Mouse (Mus musculus) lung, postnatal 14 days (tissue): ENCODE results near the gene Pip5k1c.

Experiments
- DNase-seq: peaks from one replicate; pipeline ENCODE4 v3.0.0; 2021

Pip5k1c gene

GRCm38 (mm10) chr10:81284719-81285118 is 8.0 kb upstream of the Pip5k1c start:
- DNase-seq = peak; percentile 54

GRCm38 (mm10) chr10:81285694-81286450 is 6.9 kb upstream of the Pip5k1c start:
- DNase-seq = peak; percentile 95

GRCm38 (mm10) chr10:81286586-81286985 is 6.2 kb upstream of the Pip5k1c start:
- DNase-seq = peak; percentile 28

- peak; percentile 70 for DNase-seq
Measured at GRCm38 (mm10) chr10:81287513-81288157, 5.1 kb upstream of the Pip5k1c start.

GRCm38 (mm10) chr10:81288601-81289000 is 4.2 kb upstream of the Pip5k1c start:
- DNase-seq = peak; percentile 70

- DNase-seq = peak; percentile 75
Measured at GRCm38 (mm10) chr10:81289278-81289677, 3.5 kb upstream of the Pip5k1c start.

GRCm38 (mm10) chr10:81289811-81290210 is 3.0 kb upstream of the Pip5k1c start:
- DNase-seq = peak; percentile 37

GRCm38 (mm10) chr10:81290698-81291460 is 1.9 kb upstream of the Pip5k1c start:
- DNase-seq = peak; percentile 39

- DNase-seq = no peak
Measured at GRCm38 (mm10) chr10:81291511-81292104, 1.2 kb upstream of the Pip5k1c start, which contains the start of gene Tjp3. TSS of gene Tjp3 (minus strand) at chr10:81291581.

GRCm38 (mm10) chr10:81293334-81294030 is 719 bp downstream of the Pip5k1c start:
- no peak for DNase-seq

- no peak for DNase-seq
Measured at GRCm38 (mm10) chr10:81294442-81294841, 1.7 kb downstream of the Pip5k1c start.

GRCm38 (mm10) chr10:81295185-81295584 is 2.4 kb downstream of the Pip5k1c start:
- no peak for DNase-seq

- no peak for DNase-seq
Measured at GRCm38 (mm10) chr10:81297246-81297645, 4.5 kb downstream of the Pip5k1c start.

- DNase-seq = peak; percentile 66
Measured at GRCm38 (mm10) chr10:81297845-81298244, 5.1 kb downstream of the Pip5k1c start.

- DNase-seq = peak; percentile 39
Measured at GRCm38 (mm10) chr10:81298369-81299100, 5.8 kb downstream of the Pip5k1c start.

- no peak for DNase-seq
Measured at GRCm38 (mm10) chr10:81299585-81300351, 7.0 kb downstream of the Pip5k1c start.

GRCm38 (mm10) chr10:81300352-81300907 is 7.7 kb downstream of the Pip5k1c start:
- DNase-seq = no peak

GRCm38 (mm10) chr10:81301321-81301720 is 8.6 kb downstream of the Pip5k1c start:
- no peak for DNase-seq

GRCm38 (mm10) chr10:81302288-81302687 is 9.5 kb downstream of the Pip5k1c start:
- DNase-seq = no peak

- peak; percentile 40 for DNase-seq
Measured at GRCm38 (mm10) chr10:81302781-81303218, 10.0 kb downstream of the Pip5k1c start.
